Mouse (Mus musculus) limb, embryonic 15.5 days (tissue): ENCODE results near the gene Aimp1. TPM values are rescaled to one million over a fixed set of nuclear protein-coding genes. Genes with fewer than 3 reads are reported as not detected.

Source experiments
- ATAC-seq: fragments of 200-750 bp; cut with Nextera tagmentation; 2 replicates; pipeline ENCODE4 v1.8.0; 2017; ENCODE audit warnings: low read depth, moderate TSS enrichment; ENCODE audit not compliant: insufficient number of reproducible peaks, low FRiP score, low TSS enrichment
- H3K27ac ChIP-seq: fragments of 300-500 bp; sonication (generic); 2 replicates; pipeline ENCODE4 v1.5.1; 2015; ENCODE audit warnings: moderate library complexity, mild to moderate bottlenecking, inconsistent platforms
- H3K27me3 ChIP-seq: fragments of 300-500 bp; sonication (generic); 2 replicates; pipeline ENCODE4 v1.6.1; 2015; ENCODE audit warnings: inconsistent platforms
- H3K36me3 ChIP-seq: fragments of 300-500 bp; sonication (generic); 2 replicates; pipeline ENCODE4 v1.6.1; 2015; ENCODE audit warnings: inconsistent platforms
- H3K4me1 ChIP-seq: fragments of 300-500 bp; sonication (generic); 2 replicates; pipeline ENCODE4 v1.6.1; 2015; ENCODE audit warnings: inconsistent platforms
- H3K4me2 ChIP-seq: fragments of 300-500 bp; sonication (generic); 2 replicates; pipeline ENCODE4 v1.6.1; 2015; ENCODE audit warnings: mild to moderate bottlenecking, inconsistent platforms
- H3K4me3 ChIP-seq: fragments of 300-500 bp; sonication (generic); 2 replicates; pipeline ENCODE4 v1.5.1; 2015; ENCODE audit warnings: mild to moderate bottlenecking, inconsistent platforms
- H3K9ac ChIP-seq: fragments of 300-500 bp; sonication (generic); 2 replicates; pipeline ENCODE4 v1.6.1; 2015; ENCODE audit warnings: inconsistent platforms
- H3K9me3 ChIP-seq: fragments of 300-500 bp; sonication (generic); 2 replicates; pipeline ENCODE4 v1.6.1; 2016; ENCODE audit warnings: inconsistent platforms
- WGBS: fragments of 180-500 bp; shearing (Covaris S2); methylation state at CpG from one replicate; pipeline ENCODE4 v1.1.7; 2015; 5-methylcytosine and 5-hydroxymethylcytosine counted together
- polyA plus RNA-seq: library from polyadenylated mRNA; unstranded; fragments of >200 nt; fragmentation: Nextera tagmentation; extraction: Ambion mirVana; gene quantifications from 2 replicates; pipeline ENCODE4 v1.2.1, GENCODE M21; 2015

Aimp1 gene
- polyA plus RNA-seq = 70.9 and 71.6 TPM in 2 replicates

DNA sequence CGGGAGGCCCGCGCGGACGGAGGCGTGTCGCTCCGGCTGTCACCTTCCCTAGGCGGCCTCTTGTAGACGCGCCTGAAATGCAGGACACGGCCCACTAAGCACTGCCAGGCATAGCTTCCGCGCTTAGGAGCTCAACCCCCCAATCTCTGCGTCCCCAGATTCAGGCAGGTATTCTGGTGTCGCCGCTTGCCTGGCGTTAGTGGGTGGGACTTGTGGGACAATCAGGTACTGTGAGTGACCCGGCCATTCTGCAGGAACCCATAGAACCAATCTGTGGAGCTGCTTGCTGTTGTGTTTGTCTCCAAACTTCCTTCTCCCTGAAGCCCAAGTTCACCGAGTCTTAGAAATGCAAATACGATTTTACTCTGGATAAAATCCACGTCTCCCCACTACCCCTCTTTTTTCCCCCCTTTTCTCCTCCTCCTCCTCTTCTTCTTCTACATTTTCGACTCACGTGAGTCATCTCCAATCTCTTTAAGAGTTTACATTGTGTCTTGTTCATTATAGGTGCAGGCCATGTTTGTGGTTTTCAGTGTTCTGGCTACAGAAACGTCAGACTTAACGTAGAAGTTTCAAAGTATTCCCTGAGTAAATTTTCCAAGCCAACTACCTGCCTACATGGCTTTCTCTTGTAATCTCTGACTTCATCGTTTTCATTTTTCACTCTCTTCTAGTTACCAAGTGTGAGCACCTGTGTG lies at the start of gene Aimp1:
TSS of gene Aimp1 (minus strand) at position 140 of the 698 bp plus-strand sequence.
- Histone ChIP-seq H3K4me1 (peaks cover 13% of the 10 kb centered on the region), H3K9me3 (no peaks in the 10 kb centered on the region), H3K27ac (peak within 1 kb of the TSS; percentile 96), H3K36me3 (peaks cover 7% of the 10 kb centered on the region), H3K4me3 (peak within 1 kb of the TSS; percentile 85), H3K27me3 (no peaks in the 10 kb centered on the region), H3K4me2 (peak within 1 kb of the TSS; percentile 49), H3K9ac (peak within 1 kb of the TSS; percentile 85)
- 1% methylated on average over 27 of the region's 27 CpGs for WGBS
- no peak; the same call in 1 of the 2 replicates for ATAC-seq

DNA sequence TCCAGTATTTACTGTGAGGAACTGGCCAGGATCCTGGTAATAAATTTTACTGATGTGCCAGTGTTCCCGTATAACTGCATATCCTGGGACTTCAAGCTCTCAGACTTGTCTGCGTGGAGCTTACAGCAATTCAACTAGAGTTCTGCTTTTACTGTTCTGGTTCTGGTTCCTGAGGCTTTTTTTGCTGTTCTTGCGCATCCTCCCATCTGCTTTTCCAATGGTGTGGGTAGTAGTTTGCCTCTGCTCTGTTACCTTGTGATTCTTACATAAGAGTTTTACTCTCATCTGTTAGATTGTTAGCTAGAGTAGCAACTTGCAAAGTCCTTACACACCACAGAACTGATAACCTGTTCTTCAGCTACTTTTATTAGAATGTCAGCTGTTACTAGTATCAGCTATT lies 40.2 kb upstream of the Aimp1 start:
- WGBS = 75% methylated on average over 3 of the region's 3 CpGs
- no peaks in the 10 kb centered on the region for H3K9me3 ChIP-seq
- no peaks in the 10 kb centered on the region for H3K4me1 ChIP-seq
- ATAC-seq = no peak
- no peak overlapping the region for H3K27ac ChIP-seq
- no peak overlapping the region for H3K9ac ChIP-seq
- H3K27me3 ChIP-seq = no peaks in the 10 kb centered on the region
- peaks cover 38% of the 10 kb centered on the region for H3K36me3 ChIP-seq
- no peak overlapping the region for H3K4me3 ChIP-seq
- no peak overlapping the region for H3K4me2 ChIP-seq

DNA sequence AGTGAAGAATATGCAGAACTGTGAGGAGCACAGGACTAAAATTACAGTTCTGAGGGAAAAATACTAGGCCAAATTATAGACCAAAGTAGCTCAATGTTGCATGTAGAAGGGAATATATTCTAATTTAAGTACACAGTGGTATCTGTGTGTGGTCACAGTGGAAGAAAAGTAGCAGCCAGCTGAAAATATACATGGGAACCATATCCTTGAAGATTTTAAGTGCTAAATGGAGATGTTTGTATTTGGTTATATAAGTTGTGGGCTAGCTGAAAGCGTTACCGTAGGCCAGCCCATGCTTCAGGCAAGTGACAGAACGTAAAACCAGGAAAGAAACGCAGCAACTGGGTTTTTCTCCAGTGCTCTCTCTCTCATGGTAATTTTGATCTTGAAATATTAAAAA lies 33.1 kb upstream of the Aimp1 start:
- 90% methylated on average over 4 of the region's 4 CpGs for WGBS

DNA sequence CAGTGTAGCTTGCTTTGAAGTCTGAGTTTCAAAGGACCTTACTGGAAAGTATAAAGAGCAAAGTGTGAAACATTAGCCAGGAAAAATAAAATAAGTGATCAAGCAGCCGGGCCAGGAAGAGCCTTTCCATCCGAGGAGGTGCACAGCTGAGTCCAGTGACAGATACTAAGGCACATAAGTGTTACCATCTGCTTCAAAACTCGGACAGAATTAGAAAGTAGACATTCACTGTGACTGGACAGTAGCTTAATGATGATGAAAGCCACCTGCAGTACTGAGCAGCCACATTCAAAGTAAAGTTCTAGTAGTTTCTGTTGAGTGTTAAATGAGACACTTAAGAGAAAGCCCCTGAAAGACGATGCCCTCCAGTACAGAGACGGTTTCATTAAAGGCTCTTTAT lies 29.7 kb upstream of the Aimp1 start:
- peaks cover 7% of the 10 kb centered on the region; the same call in 1 of the 2 replicates for H3K36me3 ChIP-seq
- H3K4me2 ChIP-seq = no peak overlapping the region
- peak overlapping the region; percentile 23; the same call in 1 of the 2 replicates for H3K27ac ChIP-seq
- H3K4me3 ChIP-seq = no peak overlapping the region
- no peak overlapping the region for H3K9ac ChIP-seq
- no peak for ATAC-seq
- WGBS = 32% methylated on average over 5 of the region's 5 CpGs
- H3K27me3 ChIP-seq = no peaks in the 10 kb centered on the region
- H3K4me1 ChIP-seq = no peaks in the 10 kb centered on the region
- H3K9me3 ChIP-seq = no peaks in the 10 kb centered on the region

More for the DNA sequence above, 33.1 kb upstream of the Aimp1 start:
- Histone ChIP-seq H3K27me3 (no peaks in the 10 kb centered on the region), H3K9me3 (no peaks in the 10 kb centered on the region), H3K4me2 (no peak overlapping the region), H3K9ac (no peak overlapping the region), H3K4me3 (no peak overlapping the region), H3K4me1 (no peaks in the 10 kb centered on the region), H3K36me3 (peaks cover 18% of the 10 kb centered on the region), H3K27ac (no peak overlapping the region)
- no peak for ATAC-seq

DNA sequence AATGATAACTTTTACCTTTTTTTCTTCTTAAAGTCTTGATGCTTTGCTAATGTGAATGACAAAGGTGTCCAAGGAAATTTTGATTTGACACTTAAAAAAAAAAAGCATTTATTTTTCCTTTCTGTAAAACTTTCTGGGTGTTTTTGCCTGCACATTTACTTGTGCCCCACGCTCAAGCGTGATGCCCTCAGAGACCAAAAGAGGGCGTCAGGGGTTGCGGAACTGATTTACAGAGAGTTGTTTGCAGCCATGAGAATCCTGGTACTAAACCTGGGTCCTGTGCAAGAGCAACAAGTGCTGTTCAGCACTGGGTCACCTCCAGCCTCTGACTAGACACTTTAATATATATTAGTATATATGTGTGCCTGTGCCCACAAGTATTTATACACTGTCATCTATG lies 22.8 kb upstream of the Aimp1 start:
- H3K27me3 ChIP-seq = no peaks in the 10 kb centered on the region
- H3K36me3 ChIP-seq = peaks cover under 1% of the 10 kb centered on the region; the same call in 1 of the 2 replicates
- H3K9me3 ChIP-seq = no peaks in the 10 kb centered on the region
- no peak overlapping the region for H3K27ac ChIP-seq
- no peak for ATAC-seq
- 86% methylated on average over 4 of the region's 4 CpGs for WGBS
- no peak overlapping the region for H3K4me3 ChIP-seq
- H3K4me2 ChIP-seq = no peak overlapping the region
- H3K9ac ChIP-seq = no peak overlapping the region
- no peaks in the 10 kb centered on the region for H3K4me1 ChIP-seq

DNA sequence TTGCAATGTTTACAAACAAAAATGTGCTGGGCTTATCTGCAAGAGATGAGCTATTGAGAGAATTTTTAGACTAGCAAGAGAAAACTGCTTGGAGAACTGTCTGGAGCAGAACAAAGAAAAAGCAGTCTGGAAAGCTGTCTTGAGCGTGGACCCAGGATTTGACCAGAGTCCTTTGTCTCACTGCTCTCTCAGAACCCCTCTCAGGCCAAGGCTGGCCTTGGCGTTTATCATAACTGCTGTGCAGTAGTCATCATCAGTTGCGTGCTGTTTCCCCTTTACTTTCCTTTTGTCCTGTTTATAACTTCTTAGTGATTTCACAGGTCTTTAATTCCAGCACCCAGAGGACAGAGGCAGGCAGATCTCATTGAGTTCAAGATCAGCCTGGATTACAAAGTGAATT lies 20.0 kb upstream of the Aimp1 start:
- ATAC-seq = no peak
- Histone ChIP-seq H3K4me2 (no peak overlapping the region), H3K27ac (no peak overlapping the region), H3K9me3 (no peaks in the 10 kb centered on the region), H3K36me3 (no peaks in the 10 kb centered on the region), H3K27me3 (no peaks in the 10 kb centered on the region), H3K4me1 (no peaks in the 10 kb centered on the region), H3K4me3 (no peak overlapping the region), H3K9ac (no peak overlapping the region)
- 94% methylated on average over 3 of the region's 3 CpGs for WGBS

DNA sequence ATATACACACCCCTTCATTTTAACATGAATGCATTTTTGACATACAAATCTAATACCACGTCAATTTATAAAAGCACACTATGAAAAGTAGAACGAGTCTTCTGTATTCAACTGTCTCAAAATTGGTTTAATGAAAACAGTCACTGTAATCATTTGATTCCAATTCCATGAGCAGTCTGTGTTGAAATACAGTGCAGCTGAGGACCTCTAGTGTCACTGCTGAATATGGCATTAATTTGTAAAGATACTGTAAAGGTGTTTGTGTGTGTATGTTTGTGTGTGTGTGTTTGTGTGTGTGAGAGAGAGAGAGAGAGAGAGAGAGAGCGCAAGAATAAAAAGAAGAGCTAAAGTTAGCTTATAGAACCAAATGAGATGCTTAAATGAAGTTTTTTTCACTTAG lies 17.2 kb upstream of the Aimp1 start:
- H3K27ac ChIP-seq = no peak overlapping the region
- no peak for ATAC-seq
- H3K9ac ChIP-seq = no peak overlapping the region
- 66% methylated on average over 3 of the region's 3 CpGs for WGBS
- no peak overlapping the region for H3K4me3 ChIP-seq
- H3K27me3 ChIP-seq = no peaks in the 10 kb centered on the region
- no peak overlapping the region for H3K4me2 ChIP-seq
- no peaks in the 10 kb centered on the region for H3K9me3 ChIP-seq
- H3K4me1 ChIP-seq = no peaks in the 10 kb centered on the region
- H3K36me3 ChIP-seq = no peaks in the 10 kb centered on the region

DNA sequence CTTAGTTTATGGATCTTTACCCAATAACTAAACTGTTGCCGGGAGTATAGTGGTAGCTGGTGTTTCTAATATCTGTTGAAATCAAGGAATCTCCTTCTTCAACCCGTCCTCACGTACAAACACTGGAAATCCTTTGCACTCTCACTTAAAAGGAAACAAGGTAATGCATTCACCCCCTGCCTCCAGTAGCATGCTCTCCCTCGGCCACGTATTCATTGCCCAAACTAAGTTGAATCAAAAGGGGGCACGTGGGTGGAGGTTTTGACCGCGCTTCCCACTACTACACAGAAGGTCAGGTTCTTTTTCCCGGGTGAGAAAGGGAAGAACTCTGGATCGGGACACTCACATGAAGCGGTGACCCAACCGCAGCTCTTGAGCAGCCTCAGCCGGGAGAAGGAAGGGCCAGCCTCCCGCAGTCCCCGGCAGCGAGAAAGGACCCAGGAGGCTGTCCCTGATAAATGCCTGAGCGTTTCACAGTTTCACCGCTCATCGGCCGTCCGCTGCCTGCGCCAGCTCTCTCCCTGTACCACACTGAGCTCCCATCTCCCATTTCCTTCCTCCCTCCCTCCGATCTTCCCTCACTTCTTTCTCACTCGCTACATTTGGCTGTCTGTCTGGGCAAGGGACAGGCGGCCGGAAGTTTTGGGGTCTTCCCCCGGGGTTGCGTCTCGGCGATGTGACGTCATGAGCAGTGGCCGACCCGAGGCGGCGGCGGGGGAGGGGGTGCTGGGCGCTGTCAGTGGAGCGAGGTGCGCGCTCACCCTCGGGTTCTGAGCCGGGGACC lies 531 bp downstream of the Aimp1 start, which contains the start of gene Tbck:
TSS of gene Tbck (plus strand) at position 698 of the 784 bp plus-strand sequence.
- Histone ChIP-seq H3K4me1 (peaks cover 13% of the 10 kb centered on the region), H3K9me3 (no peaks in the 10 kb centered on the region), H3K27me3 (no peaks in the 10 kb centered on the region), H3K9ac (peak within 1 kb of the TSS; percentile 85), H3K27ac (peak within 1 kb of the TSS; percentile 96), H3K36me3 (peaks cover 9% of the 10 kb centered on the region; the same call in 1 of the 2 replicates), H3K4me3 (peak within 1 kb of the TSS; percentile 85), H3K4me2 (peak within 1 kb of the TSS; percentile 49)
- under 1% methylated on average over 42 of the region's 42 CpGs for WGBS
- ATAC-seq = peak; percentile 94

DNA sequence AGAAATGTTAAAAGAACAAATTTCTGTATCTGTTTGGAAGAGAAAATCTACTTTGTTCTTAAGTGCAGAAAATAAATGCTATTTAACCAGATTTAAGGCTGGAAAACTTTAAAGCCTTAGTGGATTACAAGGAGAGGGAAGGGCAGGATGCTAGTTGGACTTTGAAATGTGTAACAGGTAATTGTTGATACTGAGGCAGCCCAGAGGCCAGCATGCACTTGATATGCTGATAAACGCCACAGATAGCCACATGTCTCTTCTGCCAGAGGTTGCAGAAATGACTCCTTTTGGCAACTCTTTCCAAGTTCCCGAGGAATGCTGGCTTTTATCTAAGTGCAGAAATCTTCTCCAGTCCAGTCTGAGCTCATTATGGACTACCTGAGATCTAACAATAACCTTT lies 6.7 kb downstream of the Aimp1 start:
- Histone ChIP-seq H3K27me3 (no peaks in the 10 kb centered on the region), H3K9me3 (no peaks in the 10 kb centered on the region), H3K27ac (no peak overlapping the region), H3K4me3 (no peak overlapping the region), H3K4me2 (no peak overlapping the region), H3K4me1 (peaks cover under 1% of the 10 kb centered on the region), H3K9ac (no peak overlapping the region), H3K36me3 (peaks cover 27% of the 10 kb centered on the region)
- no peak for ATAC-seq
- 76% methylated on average over 2 of the region's 2 CpGs for WGBS

DNA sequence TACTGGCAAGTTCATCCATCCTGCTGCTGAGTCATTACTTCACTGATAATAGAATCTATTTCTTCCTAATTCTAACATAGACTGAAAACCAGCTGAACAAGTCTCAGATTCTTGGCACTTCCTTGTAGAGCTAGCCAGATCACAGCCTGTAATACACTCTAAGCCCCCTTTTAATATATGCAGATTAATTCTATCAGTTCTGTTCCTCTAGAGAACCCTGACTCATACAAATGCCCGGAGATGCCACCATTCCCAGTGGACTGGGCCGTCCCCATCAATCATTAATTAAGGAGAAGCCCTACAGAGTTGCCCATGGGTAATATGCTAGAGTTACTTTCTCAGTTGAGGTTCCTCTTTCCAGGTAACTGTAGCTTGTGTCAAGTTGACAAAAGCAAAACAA lies 28.2 kb downstream of the Aimp1 start:
- 84% methylated on average over 2 of the region's 2 CpGs for WGBS
- Histone ChIP-seq H3K4me1 (no peaks in the 10 kb centered on the region), H3K27ac (no peak overlapping the region), H3K36me3 (peaks cover 25% of the 10 kb centered on the region), H3K4me2 (no peak overlapping the region), H3K4me3 (no peak overlapping the region), H3K27me3 (no peaks in the 10 kb centered on the region), H3K9me3 (no peaks in the 10 kb centered on the region), H3K9ac (no peak overlapping the region)
- no peak for ATAC-seq

DNA sequence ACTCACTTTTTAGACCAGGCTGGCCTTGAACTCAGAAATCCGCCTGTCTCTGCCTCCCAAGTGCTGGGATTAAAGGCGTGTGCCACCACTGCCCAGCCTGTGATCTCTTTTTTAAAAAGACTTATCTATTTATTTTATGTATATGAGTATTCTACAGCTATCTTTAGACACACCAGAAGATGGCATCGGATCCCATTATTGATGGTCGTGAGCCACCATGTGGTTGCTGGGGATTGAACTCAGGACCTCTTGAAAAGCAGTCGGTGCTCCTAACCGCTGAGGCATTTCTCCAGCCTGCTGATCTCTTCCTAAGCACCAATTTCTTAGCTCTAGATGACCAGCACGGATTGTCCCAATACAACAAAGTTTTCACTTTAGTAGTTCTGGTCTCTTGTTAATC lies 30.2 kb downstream of the Aimp1 start:
- H3K27me3 ChIP-seq = no peaks in the 10 kb centered on the region
- no peaks in the 10 kb centered on the region for H3K4me1 ChIP-seq
- no peak overlapping the region for H3K27ac ChIP-seq
- ATAC-seq = no peak
- no peak overlapping the region for H3K9ac ChIP-seq
- H3K36me3 ChIP-seq = peaks cover 6% of the 10 kb centered on the region
- WGBS = 91% methylated on average over 7 of the region's 7 CpGs
- no peak overlapping the region for H3K4me3 ChIP-seq
- no peak overlapping the region for H3K4me2 ChIP-seq
- no peaks in the 10 kb centered on the region for H3K9me3 ChIP-seq

DNA sequence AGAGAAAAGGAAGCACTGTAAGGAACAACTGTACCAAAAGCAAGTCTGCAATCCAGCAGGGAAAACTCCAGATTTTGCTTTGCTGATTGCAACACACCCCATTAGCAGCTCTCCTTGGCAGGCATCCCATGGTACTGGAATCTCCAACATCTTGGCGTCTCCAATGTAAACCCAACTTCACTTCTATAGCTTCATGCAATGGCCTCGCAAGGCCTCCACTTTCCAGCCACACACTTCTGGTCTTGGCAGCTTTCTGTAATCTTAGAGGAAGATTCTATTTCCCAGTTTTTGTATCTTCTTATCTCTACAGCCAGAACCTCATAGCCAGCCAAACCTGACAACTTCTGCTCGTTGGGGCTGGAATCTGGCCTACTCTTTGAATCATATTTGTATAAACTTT lies 32.4 kb downstream of the Aimp1 start:
- no peaks in the 10 kb centered on the region for H3K27me3 ChIP-seq
- ATAC-seq = no peak
- H3K9ac ChIP-seq = no peak overlapping the region
- no peak overlapping the region for H3K4me2 ChIP-seq
- H3K27ac ChIP-seq = no peak overlapping the region
- H3K36me3 ChIP-seq = no peaks in the 10 kb centered on the region
- no peaks in the 10 kb centered on the region for H3K9me3 ChIP-seq
- WGBS = 69% methylated on average over 3 of the region's 3 CpGs
- H3K4me1 ChIP-seq = no peaks in the 10 kb centered on the region
- H3K4me3 ChIP-seq = no peak overlapping the region
